Comparison of ENCODE assay signal across 11 mouse cellular contexts in the genomic region with DNA sequence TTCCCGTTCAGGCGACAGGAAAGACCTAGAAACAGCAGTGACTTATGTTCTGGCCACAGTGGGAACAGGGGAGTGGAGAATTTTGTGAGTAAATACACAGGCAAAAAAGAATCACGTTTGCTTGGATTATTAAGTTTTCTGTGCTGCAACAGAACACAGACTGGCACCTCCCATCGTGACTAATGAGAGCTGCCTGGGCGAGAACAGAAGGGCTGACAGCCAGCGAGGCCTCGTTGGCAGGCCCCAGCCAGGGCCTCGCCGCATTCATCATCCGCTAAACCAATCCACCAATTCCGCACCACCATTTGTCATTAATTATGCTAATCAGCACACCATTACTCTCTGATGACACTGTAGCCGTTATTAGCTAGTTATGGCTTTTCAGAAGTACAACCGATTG.
DNase-seq lines count a peak whose midpoint lies in the region; ATAC-seq lines count a peak whose summit lies in the region.
"Had no signal": no experiment of that assay in that cellular context is flagged by ENCODE, and none has a peak within 500 bp of the region (broad histone marks: within the 10 kb centered on the region; RNA-seq: fewer than 3 reads in every experiment).

No protein-coding gene starts in this region.

- 14% methylated on average over 13 of the region's 13 CpGs for WGBS in hindbrain, embryonic 14.5 days
- 22% methylated on average over 13 of the region's 13 CpGs for WGBS in midbrain, embryonic 13.5 days

- H3K4me2 ChIP-seq in hindbrain, embryonic 14.5 days (replicated peaks) = no peak overlapping the region
- no peak overlapping the region for H3K4me2 ChIP-seq in midbrain, embryonic 13.5 days (replicated peaks)

- H3K4me1 ChIP-seq in hindbrain, embryonic 14.5 days (replicated peaks; ENCODE audit: control insufficient read depth, insufficient read depth, low read length) = peaks cover 74% of the 10 kb centered on the region
- H3K4me1 ChIP-seq in midbrain, embryonic 13.5 days (replicated peaks) = peaks cover 72% of the 10 kb centered on the region

- no peaks in the 10 kb centered on the region for H3K9me3 ChIP-seq in hindbrain, embryonic 14.5 days (ENCODE audit: control insufficient read depth, low read length)
- no peaks in the 10 kb centered on the region for H3K9me3 ChIP-seq in midbrain, embryonic 13.5 days

- H3K27me3 ChIP-seq in hindbrain, embryonic 14.5 days (ENCODE audit: control insufficient read depth, insufficient read depth, low read length) = no peaks in the 10 kb centered on the region
- no peaks in the 10 kb centered on the region for H3K27me3 ChIP-seq in midbrain, embryonic 13.5 days
- H3K27me3 ChIP-seq: Patski had no signal

- DNase-seq in adrenal gland, adult (ENCODE audit: inconsistent age in 2 of 2, low spot score in 1 of 2) = peak; percentile 16 to 35
- no peak for DNase-seq in adrenal gland, postnatal 10 days
- DNase-seq in cerebellum, postnatal 10 days = peak; percentile 82 to 87
- DNase-seq in hindbrain, embryonic 14.5 days (ENCODE audit: low spot score) = peak; percentile 78
- DNase-seq in urinary bladder, postnatal 36 days (ENCODE audit: low spot score in 2 of 2) = no peak
- DNase-seq in lung, postnatal 4 days = no peak
- no peak for DNase-seq in kidney, adult 11 months
- DNase-seq: lung, postnatal 14 days; right cerebral cortex, postnatal 14 days had no signal

- no peak overlapping the region for H3K4me3 ChIP-seq in hindbrain, embryonic 14.5 days (replicated peaks; ENCODE audit: low read length)
- H3K4me3 ChIP-seq in midbrain, embryonic 13.5 days (replicated peaks) = no peak overlapping the region

- no peaks in the 10 kb centered on the region for H3K36me3 ChIP-seq in hindbrain, embryonic 14.5 days (replicated peaks; ENCODE audit: control insufficient read depth, insufficient read depth)
- peaks cover 6% of the 10 kb centered on the region for H3K36me3 ChIP-seq in midbrain, embryonic 13.5 days

- H3K27ac ChIP-seq in hindbrain, embryonic 14.5 days = peak overlapping the region; percentile 89
- peak overlapping the region; percentile 85 for H3K27ac ChIP-seq in midbrain, embryonic 13.5 days

- peak overlapping the region; percentile 35; the same call in 1 of the 2 replicates for H3K9ac ChIP-seq in hindbrain, embryonic 14.5 days
- H3K9ac ChIP-seq in midbrain, embryonic 13.5 days (replicated peaks) = 0 out of 2 replicates have a peak overlapping the region, but pooled peaks have one; percentile 39

- peak; percentile 63 for ATAC-seq in hindbrain, embryonic 14.5 days (ENCODE audit: low FRiP score)
- ATAC-seq in midbrain, embryonic 13.5 days = peak; percentile 62
- ATAC-seq: Patski had no signal

Comparison
In these comparisons a context has a peak if more than half of its experiments do, and no peak if none do; other contexts are left out.
1. DNase-seq: peak in adrenal gland, adult (2 of 2), cerebellum, postnatal 10 days (2 of 2) and hindbrain, embryonic 14.5 days (single experiment); none in adrenal gland, postnatal 10 days (single experiment), urinary bladder, postnatal 36 days (0 of 2), lung, postnatal 4 days (0 of 2) and kidney, adult 11 months (single experiment).